ENCODE assay signal across 10 mouse cellular contexts in genomic region chr4:114901643-114902351, GRCm38 (mm10). TPM values are rescaled to one million over a fixed set of nuclear protein-coding genes. Genes with fewer than 3 reads are reported as not detected.
DNase-seq lines count a peak whose midpoint lies in the region; ATAC-seq lines count a peak whose summit lies in the region.
"Had no signal": no experiment of that assay in that cellular context is flagged by ENCODE, and none has a peak within 500 bp of the region (broad histone marks: within the 10 kb centered on the region; RNA-seq: fewer than 3 reads in every experiment).

No protein-coding gene starts in this region.

- no peaks in the 10 kb centered on the region for H3K36me3 ChIP-seq in limb, embryonic 10.5 days
- H3K36me3 ChIP-seq in stomach, embryonic 16.5 days (ENCODE audit: control insufficient read depth, insufficient read depth, low read length): no peaks in the 10 kb centered on the region

- peak overlapping the region; percentile 39 for H3K4me3 ChIP-seq in limb, embryonic 10.5 days
- H3K4me3 ChIP-seq in stomach, embryonic 16.5 days (replicated peaks; ENCODE audit: low read length): peak overlapping the region; percentile 15; the same call in 1 of the 2 replicates

- peaks cover 20% of the 10 kb centered on the region for H3K4me1 ChIP-seq in limb, embryonic 10.5 days
- no peaks in the 10 kb centered on the region for H3K4me1 ChIP-seq in stomach, embryonic 16.5 days (ENCODE audit: control insufficient read depth, insufficient read depth, low read length)

- peak overlapping the region; percentile 38 for H3K4me2 ChIP-seq in stomach, embryonic 16.5 days (ENCODE audit: low read depth, low read length)

- peak; percentile 28 to 42 for DNase-seq in cerebellum, postnatal 14 days
- DNase-seq in cerebellum, adult 8-10 months: no peak
- peak; percentile 45 for DNase-seq in retina, embryonic 14.5 days (ENCODE audit: low spot score)
- DNase-seq in retina, postnatal 1 day: no peak
- DNase-seq in limb, embryonic 10.5 days (ENCODE audit: low spot score): peak; percentile 72
- no peak for DNase-seq in left cerebral cortex, adult 11 months (ENCODE audit: low spot score)
- DNase-seq in cerebellum, adult 11-12 months: no peak
- DNase-seq: cerebellum, adult 11 months had no signal

- WGBS in limb, embryonic 10.5 days: 1% methylated on average over 42 of the region's 42 CpGs
- 1% methylated on average over 42 of the region's 42 CpGs for WGBS in stomach, embryonic 16.5 days

- ATAC-seq in stomach, embryonic 16.5 days (ENCODE audit: insufficient read depth, low FRiP score): no peak

- H3K9ac ChIP-seq in stomach, embryonic 16.5 days (ENCODE audit: low read length): no peak overlapping the region

- no peaks in the 10 kb centered on the region for H3K9me3 ChIP-seq in limb, embryonic 10.5 days (replicated peaks)
- no peaks in the 10 kb centered on the region for H3K9me3 ChIP-seq in stomach, embryonic 16.5 days (replicated peaks; ENCODE audit: control insufficient read depth, low read length)

- H3K27ac ChIP-seq in limb, embryonic 10.5 days: no peak overlapping the region; the same call in 1 of the 2 replicates
- no peak overlapping the region for H3K27ac ChIP-seq in stomach, embryonic 16.5 days (ENCODE audit: low read length)

- H3K27me3 ChIP-seq in limb, embryonic 10.5 days (ENCODE audit: low read depth, poor library complexity, severe bottlenecking): peaks cover 100% of the 10 kb centered on the region
- peaks cover 79% of the 10 kb centered on the region for H3K27me3 ChIP-seq in stomach, embryonic 16.5 days (ENCODE audit: control insufficient read depth, insufficient read depth, low read length)

RNA-seq across cellular contexts. Expression of gene Foxd2, which starts 6.9 kb away (rescaled TPM):
- polyA plus RNA-seq in limb, embryonic 10.5 days (2016; fragmentation: Nextera tagmentation; extraction: Ambion mirVana): 0.81 and 1.1 TPM in 2 replicates
- polyA plus RNA-seq in stomach, embryonic 16.5 days (2015; fragmentation: Nextera tagmentation; extraction: Ambion mirVana): not detected in 2 replicates

RNA-seq across cellular contexts. Expression of gene Foxe3, which starts 24.0 kb away (rescaled TPM):
- not detected in 2 replicates for polyA plus RNA-seq in limb, embryonic 10.5 days (2016; fragmentation: Nextera tagmentation; extraction: Ambion mirVana)
- not detected in 2 replicates for polyA plus RNA-seq in stomach, embryonic 16.5 days (2015; fragmentation: Nextera tagmentation; extraction: Ambion mirVana)
- polyA plus RNA-seq: liver, adult 2 months had no signal

Comparison
In these comparisons a context has a peak if more than half of its experiments do, and no peak if none do; other contexts are left out.
1. DNase-seq: peak in cerebellum, postnatal 14 days (2 of 2), retina, embryonic 14.5 days (single experiment) and limb, embryonic 10.5 days (single experiment); none in cerebellum, adult 8-10 months (single experiment), retina, postnatal 1 day (single experiment), left cerebral cortex, adult 11 months (single experiment) and cerebellum, adult 11-12 months (single experiment).